Mouse (Mus musculus) lung, postnatal 25 days (tissue): ENCODE results near the gene Celf6.
A peak's percentile ranks its signal among the peaks of the same experiment; 100 is the strongest.

Experiments used
- DNase-seq: peaks from one replicate; pipeline ENCODE4 v3.0.0; 2022; ENCODE audit warnings: low spot score

Celf6 gene

DNA sequence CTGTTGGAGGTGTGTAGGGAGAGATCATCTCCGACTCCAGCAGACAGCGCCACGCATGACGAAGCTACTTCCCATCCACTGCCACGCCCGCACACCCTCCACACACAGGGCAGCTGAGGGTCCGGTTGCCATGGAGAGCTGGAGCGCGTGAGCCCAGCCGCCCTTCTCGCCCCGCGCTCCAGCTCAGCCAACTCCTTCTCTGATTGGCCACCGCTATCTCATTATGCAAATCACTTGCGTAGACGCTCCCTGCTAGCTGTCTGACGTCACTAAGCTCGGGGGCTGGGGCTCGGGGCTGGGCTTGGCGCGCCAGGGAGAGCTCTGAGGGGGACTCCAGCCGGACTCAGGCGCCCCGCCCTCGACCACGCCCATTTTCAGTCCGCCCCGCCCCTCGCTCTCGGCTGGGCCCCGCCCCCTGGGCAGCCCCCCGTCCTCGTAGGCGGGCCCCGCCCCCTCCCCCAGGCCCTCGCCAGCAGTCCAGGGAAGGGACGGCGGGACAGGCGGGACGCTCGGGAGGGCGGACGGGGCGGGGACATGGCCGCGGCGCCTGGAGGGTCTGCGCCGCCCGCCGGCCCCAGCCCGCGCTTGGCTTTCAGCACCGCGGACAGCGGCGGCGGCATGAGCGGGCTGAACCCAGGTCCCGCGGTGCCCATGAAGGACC is at the start of gene Celf6:
Gene Celf6, plus strand, starts transcription at position 74 of the 661 bp plus-strand sequence.
- peak; percentile 85 for DNase-seq

DNA sequence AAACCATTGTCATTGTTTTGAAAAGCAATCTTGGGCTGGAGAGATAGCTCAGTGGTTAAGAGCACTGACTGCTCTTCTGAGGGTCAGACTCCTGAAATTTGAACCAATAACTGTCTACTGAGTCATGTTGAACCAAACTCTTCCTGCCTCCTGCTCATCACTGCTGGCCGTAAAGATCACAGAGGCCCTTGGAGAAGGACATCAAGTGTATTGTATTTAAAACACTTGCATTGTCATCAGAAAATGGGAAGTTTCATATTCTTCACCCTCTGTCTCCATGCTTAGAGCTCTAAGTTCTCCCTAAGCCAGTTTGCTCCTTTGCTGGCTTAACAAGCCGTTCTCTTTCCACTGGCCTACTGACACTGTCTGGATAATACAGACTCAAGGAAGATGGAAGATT is 49.4 kb upstream of the Celf6 start:
- DNase-seq: no peak

DNA sequence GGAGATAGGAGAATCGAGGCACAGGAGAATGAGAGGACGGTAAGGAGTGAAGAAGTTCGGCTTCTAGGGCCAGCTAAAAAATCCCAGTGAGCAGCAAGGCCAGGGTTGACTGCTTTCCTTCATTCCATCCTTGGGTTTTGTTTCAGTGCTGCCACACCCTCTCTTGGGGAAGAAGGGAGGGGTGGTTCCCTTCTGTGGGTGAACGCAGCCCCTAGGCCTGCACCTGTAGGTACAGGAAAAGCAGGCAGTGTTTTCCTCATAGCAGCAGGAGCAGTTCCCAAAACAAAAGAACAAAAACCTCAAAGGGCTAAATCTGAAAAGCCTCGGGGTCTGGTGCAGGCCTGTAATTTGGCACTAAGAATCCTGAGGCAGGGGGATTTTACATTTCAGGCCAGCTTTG is 46.1 kb upstream of the Celf6 start:
- no peak for DNase-seq

GRCm38 (mm10) chr9:59533422-59533821 is 44.3 kb upstream of the Celf6 start:
- DNase-seq: no peak

GRCm38 (mm10) chr9:59533889-59534288 is 43.8 kb upstream of the Celf6 start:
- DNase-seq: peak; percentile 73

- DNase-seq: peak; percentile 71
Measured at GRCm38 (mm10) chr9:59537651-59538050, 40.1 kb upstream of the Celf6 start.

GRCm38 (mm10) chr9:59539441-59540137 is 38.1 kb upstream of the Celf6 start, which contains the start of the genes Hexa and Tmem202:
Gene Hexa, plus strand, starts transcription at chr9:59539540.
Gene Tmem202, minus strand, starts transcription at chr9:59539847.
- peak; percentile 78 for DNase-seq

- DNase-seq: no peak
Measured at GRCm38 (mm10) chr9:59541617-59542016, 36.1 kb upstream of the Celf6 start.

DNA sequence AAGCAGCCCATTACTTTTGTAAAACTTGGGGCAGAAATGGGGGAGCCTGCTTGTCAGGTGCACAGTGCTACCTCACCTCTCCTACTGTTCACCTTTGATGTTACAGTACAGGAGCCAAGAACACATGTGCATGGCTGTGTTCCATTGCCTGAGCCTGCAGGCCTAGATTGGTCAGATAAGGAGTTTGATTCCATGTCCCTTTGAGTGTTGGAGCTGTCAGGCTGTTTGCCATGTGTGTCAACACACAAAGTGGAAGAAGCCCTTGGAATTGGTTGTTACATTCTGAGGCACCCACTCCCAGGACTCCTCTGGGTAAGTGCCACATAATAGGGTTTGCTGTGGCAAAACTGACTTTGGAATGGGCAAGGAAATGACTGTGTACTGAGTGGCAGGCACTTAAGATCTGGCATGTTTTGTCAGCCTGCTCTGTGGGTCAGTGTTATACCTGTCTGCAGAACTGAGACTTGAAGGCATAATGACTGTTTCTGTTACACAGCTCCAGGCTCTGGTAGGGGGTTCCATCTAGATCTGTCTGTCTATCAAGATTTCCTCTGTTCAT is 34.9 kb upstream of the Celf6 start:
- peak; percentile 29 for DNase-seq

GRCm38 (mm10) chr9:59544739-59545138 is 33.0 kb upstream of the Celf6 start:
- DNase-seq: no peak

DNA sequence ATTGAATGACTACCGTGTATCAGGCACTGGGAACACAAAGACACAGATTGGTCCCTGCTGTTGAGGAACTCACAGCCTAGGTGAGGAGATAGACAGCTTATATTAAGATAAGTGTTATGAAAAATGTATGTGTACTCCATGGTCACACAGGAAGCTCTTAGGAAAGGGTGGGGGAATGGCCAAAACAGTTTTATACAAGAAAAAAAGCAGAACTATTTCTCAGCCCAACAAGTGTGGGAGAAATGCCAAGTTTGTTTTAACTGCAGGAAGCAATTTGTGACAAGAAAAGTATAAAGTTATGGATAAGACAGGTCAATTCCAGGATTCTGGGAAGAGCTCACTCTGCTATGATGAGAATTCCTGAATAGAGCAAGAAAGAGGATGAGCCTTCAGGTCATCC is 29.8 kb upstream of the Celf6 start:
- DNase-seq: no peak

GRCm38 (mm10) chr9:59548961-59549487 is 28.7 kb upstream of the Celf6 start:
- no peak for DNase-seq

DNA sequence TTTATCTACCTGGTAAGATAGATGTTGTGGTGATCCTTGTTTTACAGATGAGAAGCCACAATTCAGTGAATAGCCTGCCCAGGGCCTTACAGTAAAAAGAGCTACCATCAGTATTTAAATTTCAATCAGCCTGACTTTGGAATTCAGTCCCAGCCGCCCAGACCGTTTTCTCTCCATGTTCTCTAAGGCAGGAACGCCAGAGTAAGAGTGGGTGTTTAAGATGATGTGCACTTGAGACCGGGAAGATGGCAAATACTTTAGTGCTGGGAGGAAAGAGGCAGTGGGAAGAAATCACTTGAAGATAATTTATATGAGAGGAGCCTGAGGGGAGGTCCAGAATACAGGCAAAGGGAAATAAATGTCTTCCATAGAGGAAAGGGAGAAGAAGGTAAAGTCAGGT is 27.6 kb upstream of the Celf6 start:
- DNase-seq: no peak

DNA sequence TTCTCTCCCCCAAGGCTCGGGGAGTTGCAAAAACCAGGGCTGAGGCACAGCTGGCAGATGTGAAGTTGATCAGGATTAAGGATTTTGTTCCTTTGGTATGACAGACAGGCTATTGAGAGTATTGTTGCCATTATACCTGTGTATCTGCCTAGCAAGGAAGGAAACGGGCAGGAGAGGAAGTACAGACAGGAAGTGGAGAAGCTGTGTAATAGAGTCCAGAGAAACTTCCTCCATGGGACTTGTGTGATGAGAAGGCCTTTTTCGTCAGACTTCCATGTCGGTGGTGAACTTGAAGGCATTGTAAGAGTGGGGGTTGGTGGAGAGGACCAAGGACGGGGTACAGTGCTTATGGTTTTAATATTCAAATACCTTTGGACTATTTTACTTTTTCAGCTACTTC is 26.7 kb upstream of the Celf6 start:
- DNase-seq: no peak

GRCm38 (mm10) chr9:59551620-59552031 is 26.1 kb upstream of the Celf6 start:
- DNase-seq: peak; percentile 62

GRCm38 (mm10) chr9:59552610-59553009 is 25.1 kb upstream of the Celf6 start:
- no peak for DNase-seq

GRCm38 (mm10) chr9:59553719-59554118 is 24.0 kb upstream of the Celf6 start:
- no peak for DNase-seq

- peak; percentile 77 for DNase-seq
Measured at GRCm38 (mm10) chr9:59565600-59565999, 12.1 kb upstream of the Celf6 start.

DNA sequence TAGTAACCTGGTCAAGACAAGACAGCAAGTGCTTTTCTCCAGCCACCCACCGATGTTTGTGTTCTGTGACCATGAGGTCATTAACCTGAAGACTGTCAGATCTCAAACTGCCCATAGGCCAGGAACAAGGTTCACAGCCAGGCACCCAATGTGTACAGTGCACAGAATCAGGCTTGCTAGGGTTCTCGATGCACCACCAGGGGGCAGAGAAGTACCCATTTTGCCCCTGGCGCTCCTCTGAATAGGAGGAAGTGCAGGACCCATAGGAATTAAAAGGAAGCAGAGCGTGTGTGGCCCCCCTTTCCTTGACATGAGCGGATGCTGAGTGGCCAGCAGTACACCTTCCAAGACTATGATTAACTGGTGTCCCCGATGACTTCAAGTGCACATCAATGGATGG is 10.6 kb upstream of the Celf6 start:
- peak; percentile 61 for DNase-seq

GRCm38 (mm10) chr9:59571852-59572251 is 5.9 kb upstream of the Celf6 start:
- no peak for DNase-seq

- DNase-seq: no peak
Measured at GRCm38 (mm10) chr9:59577401-59577800, 316 bp upstream of the Celf6 start.

GRCm38 (mm10) chr9:59578505-59578867 is 769 bp downstream of the Celf6 start:
- no peak for DNase-seq

- DNase-seq: peak; percentile 78
Measured at GRCm38 (mm10) chr9:59584871-59585308, 7.2 kb downstream of the Celf6 start.
